Mouse (Mus musculus): ENCODE measurements at regions not wholly inside any gene's neighbourhood (a gene's known extent, or its start where the extent isn't known, plus 50 kb on each side); places are given as distances from the start of the nearest gene placed in this dataset.

DNA sequence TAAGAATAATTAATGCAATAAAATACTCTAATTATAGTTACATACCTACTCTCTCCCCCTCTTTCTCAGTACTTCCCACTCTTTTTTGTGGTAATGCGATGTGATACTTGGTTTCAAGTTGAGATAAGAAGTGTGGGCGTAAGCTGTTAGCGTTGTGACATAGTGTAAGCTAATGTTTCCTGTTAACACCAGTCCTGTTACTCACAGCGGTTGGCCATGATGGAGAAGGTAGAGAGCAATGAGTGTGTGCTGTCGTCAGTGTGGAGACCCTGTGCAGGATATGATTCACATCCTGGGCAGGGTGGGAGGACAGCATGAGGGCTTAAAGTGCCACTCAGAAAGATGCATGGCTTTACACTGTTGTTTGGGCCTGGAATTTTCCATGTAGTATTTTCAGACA lies 102.1 kb downstream of the Slc17a6 start:
- TF ChIP-seq POLR2A (IDR thresholded peaks at IDR 0.05; ENCODE audit: low read depth, low read length) (no peak), CTCF (conservative IDR thresholded peaks at IDR 0.05; ENCODE audit: insufficient read depth, insufficient read length, low read depth, low read length) (no peak)
